Mouse (Mus musculus) adrenal gland, postnatal 4 days (tissue): ENCODE measurements around the gene Fhl5. TPM values are rescaled to one million over a fixed set of nuclear protein-coding genes. Genes with fewer than 3 reads are reported as not detected.
"Not testable (repeated sequence)": the region's sequence is repeated elsewhere in the genome, so short reads cannot be mapped to it uniquely, and the experiment has no call there.

Experiments
- DNase-seq, 2 experiments: peaks; one replicate each; pipeline ENCODE4 v3.0.0; 2021 to 2022; ENCODE audit warnings: low spot score in 2 of 2, mixed read lengths in 2 of 2
- long read RNA-seq, 2 experiments: library from polyadenylated mRNA; stranded (forward); transcript quantifications; one replicate each; pipeline ENCODE4 v2.0.0; 2021
- total RNA-seq, 2 experiments: library from RNA; stranded (reverse); gene quantifications; 2 replicates each; pipeline ENCODE4 v1.2.3; 2021

Gene Fhl5
- total RNA-seq = 1 to 10 TPM in 1 of 2 experiments, under 1 TPM in 1; 0.64 to 1.4 TPM
- long read RNA-seq, experiment 1 = 0 reads
- long read RNA-seq, experiment 2 = 0 reads

- DNase-seq = no peak
Observed at GRCm38 (mm10) chr4:25242776-25243175, at the start of gene Fhl5. TSS of gene Fhl5 (minus strand) at chr4:25242876.

GRCm38 (mm10) chr4:25285002-25285401 lies 42.3 kb upstream of the Fhl5 start:
- DNase-seq = not testable (repeated sequence)

- peak; percentile 95 to 97 for DNase-seq
Observed at GRCm38 (mm10) chr4:25281671-25282038, 39.0 kb upstream of the Fhl5 start, which contains the start of gene Ufl1. TSS of gene Ufl1 (minus strand) at chr4:25281821.

GRCm38 (mm10) chr4:25280938-25281670 lies 38.4 kb upstream of the Fhl5 start:
- DNase-seq = no peak

GRCm38 (mm10) chr4:25272861-25273627 lies 30.4 kb upstream of the Fhl5 start:
- DNase-seq = no peak

- DNase-seq = no peak
Observed at GRCm38 (mm10) chr4:25271926-25272325, 29.2 kb upstream of the Fhl5 start.

GRCm38 (mm10) chr4:25267144-25267543 lies 24.5 kb upstream of the Fhl5 start:
- no peak for DNase-seq

- no peak for DNase-seq
Observed at GRCm38 (mm10) chr4:25257822-25258398, 15.2 kb upstream of the Fhl5 start.

GRCm38 (mm10) chr4:25235663-25236062 lies 7.0 kb downstream of the Fhl5 start:
- DNase-seq = not testable (repeated sequence)

GRCm38 (mm10) chr4:25233767-25234166 lies 8.9 kb downstream of the Fhl5 start:
- DNase-seq = not testable (repeated sequence)

GRCm38 (mm10) chr4:25232546-25232945 lies 10.1 kb downstream of the Fhl5 start:
- DNase-seq = no peak

- DNase-seq = no peak
Observed at GRCm38 (mm10) chr4:25227527-25227926, 15.1 kb downstream of the Fhl5 start.

- no peak for DNase-seq
Observed at GRCm38 (mm10) chr4:25221927-25222326, 20.7 kb downstream of the Fhl5 start.

GRCm38 (mm10) chr4:25213451-25213850 lies 29.2 kb downstream of the Fhl5 start:
- no peak for DNase-seq

- no peak for DNase-seq
Observed at GRCm38 (mm10) chr4:25206166-25206565, 36.5 kb downstream of the Fhl5 start.

- no peak for DNase-seq
Observed at GRCm38 (mm10) chr4:25197310-25197709, 45.4 kb downstream of the Fhl5 start.

GRCm38 (mm10) chr4:25179617-25180208 lies 63.0 kb downstream of the Fhl5 start:
- DNase-seq = no peak
